Mouse (Mus musculus) thymus, adult 2 months (tissue): ENCODE results near the gene Mcm7.

Source experiments
- CTCF ChIP-seq: fragments of 200-500 bp; IDR thresholded peaks from 2 replicates; pipeline ENCODE4 v1.5.1; 2012; ENCODE audit warnings: mild to moderate bottlenecking, control low read depth, low read length, moderate library complexity, borderline replicate concordance; ENCODE audit not compliant: control insufficient read depth, poor library complexity, insufficient read depth; ENCODE audit errors: extremely low read depth
- POLR2A ChIP-seq: fragments of 200-500 bp; IDR thresholded peaks from 2 replicates; pipeline ENCODE4 v1.6.1; 2012; ENCODE audit warnings: mild to moderate bottlenecking, low read length, control low read depth, moderate library complexity; ENCODE audit not compliant: control insufficient read depth, poor library complexity, insufficient read depth; ENCODE audit errors: extremely low read depth

- TF ChIP-seq CTCF (no peak), POLR2A (no peak)
Measured at GRCm38 (mm10) chr5:138194755-138195345, 22.6 kb upstream of the Mcm7 start.
